Mouse (Mus musculus) embryonic facial prominence, embryonic 11.5 days (tissue): ENCODE results near the gene Ptch2. TPM values are rescaled to one million over a fixed set of nuclear protein-coding genes. Genes with fewer than 3 reads are reported as not detected.

Experiments
- ATAC-seq: fragments of 200-750 bp; cut with Nextera tagmentation; replicated peaks from 2 replicates; pipeline ENCODE4 v1.8.0; 2017; ENCODE audit warnings: low read depth; ENCODE audit not compliant: insufficient number of reproducible peaks, low FRiP score, low TSS enrichment
- DNase-seq: peaks from one replicate; pipeline ENCODE4 v3.0.0-alpha.2; 2015; ENCODE audit warnings: low spot score
- H3K27ac ChIP-seq: fragments of 300-500 bp; sonication (generic); replicated peaks from 2 replicates; pipeline ENCODE4 v1.5.1; 2014; ENCODE audit warnings: mild to moderate bottlenecking, low read depth, low read length, control low read depth
- H3K27me3 ChIP-seq: fragments of 300-500 bp; sonication (generic); 2 replicates; pipeline ENCODE4 v1.6.1; 2014; ENCODE audit warnings: mild to moderate bottlenecking, low read length, moderate library complexity, mixed read lengths; ENCODE audit not compliant: control insufficient read depth, insufficient read depth
- H3K36me3 ChIP-seq: fragments of 300-500 bp; sonication (generic); replicated peaks from 2 replicates; pipeline ENCODE4 v1.6.1; 2014; ENCODE audit warnings: low read depth, mild to moderate bottlenecking, low read length, moderate library complexity, mixed read lengths; ENCODE audit not compliant: control insufficient read depth, insufficient read depth
- H3K4me1 ChIP-seq: fragments of 300-500 bp; sonication (generic); 2 replicates; pipeline ENCODE4 v1.6.1; 2014; ENCODE audit warnings: low read length, mixed read lengths; ENCODE audit not compliant: control insufficient read depth, insufficient read depth
- H3K4me2 ChIP-seq: fragments of 300-500 bp; sonication (generic); 2 replicates; pipeline ENCODE4 v1.6.1; 2014; ENCODE audit warnings: low read depth, mild to moderate bottlenecking, control low read depth, low read length, moderate library complexity
- H3K4me3 ChIP-seq: fragments of 300-500 bp; sonication (generic); 2 replicates; pipeline ENCODE4 v1.5.1; 2014; ENCODE audit warnings: low read depth, low read length, control low read depth
- H3K9ac ChIP-seq: fragments of 300-500 bp; sonication (generic); replicated peaks from 2 replicates; pipeline ENCODE4 v1.6.1; 2014; ENCODE audit warnings: mild to moderate bottlenecking, control low read depth, low read length
- H3K9me3 ChIP-seq: fragments of 300-500 bp; sonication (generic); replicated peaks from 2 replicates; pipeline ENCODE4 v1.6.1; 2016; ENCODE audit warnings: mild to moderate bottlenecking, low read length, inconsistent platforms, mixed read lengths; ENCODE audit not compliant: control insufficient read depth
- whole genome bisulfite sequencing: fragments of 180-500 bp; shearing (Covaris S2); extraction: QIAGEN DNeasy Blood & Tissue Kit; methylation state at CpG from one replicate; pipeline ENCODE4 v1.1.7; 2014; 5-methylcytosine and 5-hydroxymethylcytosine counted together
- polyA plus RNA-seq: library from polyadenylated mRNA; unstranded; fragments of >200 nt; fragmentation: Nextera tagmentation; extraction: Ambion mirVana; gene quantifications from 2 replicates; pipeline ENCODE4 v1.2.1, GENCODE M21; 2014

The Ptch2 gene
- polyA plus RNA-seq, 1 experiment from 2014 or later = 2.7 TPM

- ATAC-seq = 0 out of 2 replicates have a peak, but pooled peaks have one; percentile 1
Observed at GRCm38 (mm10) chr4:117120052-117120444, 24.2 kb downstream of the Ptch2 start.

DNA sequence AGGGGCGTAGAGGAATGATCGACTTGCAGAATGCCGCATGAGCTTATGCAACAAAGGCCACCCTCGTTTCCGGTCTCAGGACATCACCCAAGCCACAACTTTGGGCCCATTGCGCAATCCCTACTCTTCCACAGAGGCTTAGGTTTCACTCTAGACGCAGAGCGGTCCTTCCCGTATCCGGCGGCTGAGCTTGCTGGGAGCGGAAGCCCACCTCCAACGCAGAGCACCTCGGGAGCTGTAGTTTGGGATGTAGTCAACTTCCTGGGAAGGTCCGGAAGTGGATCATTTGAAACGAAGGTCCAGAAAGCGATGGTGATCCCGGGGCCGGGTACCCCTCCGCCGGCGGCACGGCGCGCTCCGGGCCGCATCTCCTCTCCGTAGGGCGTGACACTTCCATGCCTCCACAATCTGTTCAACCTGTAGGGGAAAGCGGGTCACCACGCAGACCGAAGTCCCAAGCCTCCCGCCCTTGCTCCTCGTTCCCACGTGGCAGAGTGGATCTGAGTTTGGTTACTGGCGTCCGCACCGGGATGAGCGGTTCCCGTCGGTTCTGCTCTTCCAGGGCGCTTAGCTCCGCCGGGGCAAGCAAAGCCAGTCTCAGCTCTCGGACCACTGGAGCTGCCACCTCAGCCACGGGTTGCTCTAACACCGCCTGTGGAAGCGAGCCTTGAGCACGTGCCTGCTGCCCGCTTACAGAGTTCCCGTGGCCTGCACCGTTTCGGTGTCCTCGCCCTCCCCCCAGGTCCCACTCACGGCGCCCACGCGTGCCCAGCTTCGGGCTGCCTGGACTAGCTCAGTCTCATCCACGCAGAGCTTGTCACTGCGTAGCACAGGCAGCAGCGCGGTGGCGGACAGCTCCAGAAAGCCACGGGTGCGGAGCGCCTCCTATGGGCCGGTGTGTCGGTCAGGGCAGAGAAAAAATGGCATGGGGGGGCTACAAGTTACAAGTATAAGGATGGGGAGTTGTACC lies 24.9 kb downstream of the Ptch2 start:
- DNase-seq (peak; percentile 97), ATAC-seq (peak; percentile 91)
- Histone ChIP-seq H3K27ac (peak overlapping the region; percentile 64), H3K4me1 (peaks cover 7% of the 10 kb centered on the region), H3K36me3 (no peaks in the 10 kb centered on the region), H3K4me3 (peak overlapping the region; percentile 70), H3K27me3 (no peaks in the 10 kb centered on the region), H3K9ac (peak overlapping the region; percentile 79), H3K9me3 (no peaks in the 10 kb centered on the region), H3K4me2 (peak overlapping the region; percentile 100)
- under 1% methylated on average over 69 of the region's 69 CpGs for WGBS

More at GRCm38 (mm10) chr4:117120052-117120444, 24.2 kb downstream of the Ptch2 start:
- Histone ChIP-seq H3K4me3 (peak overlapping the region; percentile 70), H3K4me1 (peaks cover under 1% of the 10 kb centered on the region; the same call in 1 of the 2 replicates), H3K9ac (peak overlapping the region; percentile 70), H3K27ac (peak overlapping the region; percentile 64), H3K27me3 (no peaks in the 10 kb centered on the region), H3K36me3 (no peaks in the 10 kb centered on the region), H3K9me3 (no peaks in the 10 kb centered on the region), H3K4me2 (peak overlapping the region; percentile 100)
- WGBS = 8% methylated on average over 10 of the region's 10 CpGs
- DNase-seq = no peak

GRCm38 (mm10) chr4:117122209-117122608 lies 26.3 kb downstream of the Ptch2 start:
- no peak overlapping the region for H3K4me3 ChIP-seq
- H3K4me2 ChIP-seq = no peak overlapping the region
- ATAC-seq = no peak
- 87% methylated on average over 4 of the region's 4 CpGs for WGBS
- no peaks in the 10 kb centered on the region for H3K27me3 ChIP-seq
- H3K36me3 ChIP-seq = no peaks in the 10 kb centered on the region
- H3K9me3 ChIP-seq = no peaks in the 10 kb centered on the region
- H3K9ac ChIP-seq = no peak overlapping the region
- peaks cover 10% of the 10 kb centered on the region for H3K4me1 ChIP-seq
- no peak for DNase-seq
- no peak overlapping the region for H3K27ac ChIP-seq

DNA sequence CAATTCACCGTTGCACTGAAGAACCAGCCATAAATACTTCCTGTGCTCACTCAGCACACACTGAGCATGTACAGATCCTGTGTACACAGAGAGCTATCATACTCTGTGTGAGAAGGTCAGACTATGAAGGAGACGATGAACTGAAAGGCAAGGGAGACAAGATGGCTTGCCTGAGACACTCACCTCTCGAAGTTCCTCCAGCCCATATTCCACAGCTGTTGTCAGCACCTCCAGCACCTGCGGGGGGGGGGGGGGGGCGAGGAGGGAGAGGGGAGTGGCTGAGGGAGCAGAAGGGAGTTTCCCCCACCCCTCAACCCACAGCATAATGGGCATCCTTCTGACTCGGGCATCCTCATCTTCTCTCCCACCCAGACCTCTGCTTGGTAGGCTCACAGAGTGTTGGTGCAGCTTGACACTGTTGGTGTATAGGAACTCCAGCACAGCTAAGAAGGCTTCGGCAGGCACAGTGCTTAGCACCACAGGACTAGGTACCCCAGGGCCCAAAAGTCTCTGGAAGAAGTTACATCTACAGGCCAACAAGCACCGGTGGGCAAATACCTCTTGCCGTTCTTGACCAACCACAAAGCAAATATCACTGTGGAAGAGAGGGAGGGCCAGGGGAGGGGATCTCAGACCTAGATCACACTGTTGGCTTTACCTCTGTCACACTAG lies 27.8 kb downstream of the Ptch2 start:
- Histone ChIP-seq H3K4me1 (peaks cover 10% of the 10 kb centered on the region), H3K27ac (no peak overlapping the region), H3K4me2 (no peak overlapping the region), H3K36me3 (no peaks in the 10 kb centered on the region), H3K9ac (no peak overlapping the region), H3K4me3 (no peak overlapping the region), H3K9me3 (no peaks in the 10 kb centered on the region), H3K27me3 (no peaks in the 10 kb centered on the region)
- ATAC-seq = no peak
- no peak for DNase-seq
- WGBS = 91% methylated on average over 7 of the region's 9 CpGs

- Histone ChIP-seq H3K9ac (no peak overlapping the region), H3K27ac (no peak overlapping the region), H3K4me1 (peaks cover 10% of the 10 kb centered on the region), H3K36me3 (no peaks in the 10 kb centered on the region; the same call in 1 of the 2 replicates), H3K4me3 (no peak overlapping the region), H3K9me3 (no peaks in the 10 kb centered on the region), H3K27me3 (no peaks in the 10 kb centered on the region), H3K4me2 (no peak overlapping the region)
- no peak for DNase-seq
- ATAC-seq = no peak
- WGBS = 84% methylated on average over 3 of the region's 3 CpGs
Observed at GRCm38 (mm10) chr4:117124218-117124517, 28.3 kb downstream of the Ptch2 start.

- Histone ChIP-seq H3K4me1 (peaks cover 10% of the 10 kb centered on the region), H3K27me3 (no peaks in the 10 kb centered on the region), H3K4me3 (no peak overlapping the region), H3K9me3 (no peaks in the 10 kb centered on the region), H3K36me3 (no peaks in the 10 kb centered on the region; the same call in 1 of the 2 replicates), H3K4me2 (no peak overlapping the region), H3K9ac (peak overlapping the region; percentile 63), H3K27ac (peak overlapping the region; percentile 63; the same call in 1 of the 2 replicates)
- no peak for DNase-seq
- no peak for ATAC-seq
- 61% methylated on average over 14 of the region's 14 CpGs for WGBS
Observed at GRCm38 (mm10) chr4:117124518-117125347, 28.9 kb downstream of the Ptch2 start.

GRCm38 (mm10) chr4:117125348-117125909 lies 29.6 kb downstream of the Ptch2 start, which contains the start of gene Btbd19:
Btbd19 (minus strand) TSS chr4:117125725.
- no peak for ATAC-seq

More at GRCm38 (mm10) chr4:117125348-117125909, 29.6 kb downstream of the Ptch2 start, which contains the start of gene Btbd19:
- DNase-seq = peak; percentile 67
- Histone ChIP-seq H3K27me3 (no peaks in the 10 kb centered on the region), H3K9ac (peak within 1 kb of the TSS; percentile 63), H3K4me3 (no peak within 1 kb of the TSS), H3K27ac (peak within 1 kb of the TSS; percentile 63), H3K36me3 (no peaks in the 10 kb centered on the region; the same call in 1 of the 2 replicates), H3K9me3 (no peaks in the 10 kb centered on the region), H3K4me2 (no peak within 1 kb of the TSS; the same call in 1 of the 2 replicates), H3K4me1 (peaks cover 10% of the 10 kb centered on the region)
- WGBS = 36% methylated on average over 8 of the region's 8 CpGs
